Mouse (Mus musculus): ENCODE data around the gene Zmat5. TPM values are rescaled to one million over a fixed set of nuclear protein-coding genes. Genes with fewer than 3 reads are reported as not detected.

Zmat5 gene
- total and polyA plus RNA-seq, 3 experiments = 22.2 to 36.2 (median 26.3) TPM

DNA sequence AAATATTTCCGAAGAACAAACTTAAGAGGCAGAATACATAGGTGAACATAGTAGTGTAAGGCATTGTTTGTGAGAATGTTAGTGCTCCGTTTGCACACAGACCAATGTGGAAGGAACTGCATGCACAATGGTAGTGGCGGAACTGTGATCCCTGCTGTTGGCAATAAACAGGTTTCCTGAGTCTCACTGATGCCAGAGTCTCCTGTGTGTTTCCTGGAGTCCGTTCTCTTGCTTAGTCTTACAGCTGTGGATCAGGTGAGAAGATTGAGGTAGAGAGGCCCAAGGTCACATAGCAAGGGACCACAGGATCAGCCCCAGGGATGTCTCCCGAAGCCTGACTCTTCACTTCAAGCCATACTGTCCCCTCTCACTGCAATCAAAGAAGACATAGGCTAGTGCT, 19.0 kb upstream of the Zmat5 start:
- 79% methylated on average over 5 of the region's 5 CpGs for WGBS
- TF ChIP-seq POLR2A (IDR thresholded peaks at IDR 0.05; ENCODE audit: insufficient read depth, low read depth, low read length) (no peak), EP300 (IDR thresholded peaks at IDR 0.05; ENCODE audit: insufficient read depth, low read depth, low read length) (no peak), CTCF (IDR thresholded peaks at IDR 0.05) (no peak)
- intact Hi-C loops (cut with DNase I) = no loop called here

GRCm38 (mm10) chr11:4687027-4687426, 17.5 kb upstream of the Zmat5 start:
- Histone ChIP-seq H3K4me1 (ENCODE audit: control insufficient read depth, insufficient read depth, low read length) (no peaks in the 10 kb centered on the region), H3K36me3 (ENCODE audit: control insufficient read depth, insufficient read depth, low read length) (no peaks in the 10 kb centered on the region), H3K9ac (ENCODE audit: low read depth, low read length) (no peak overlapping the region), H3K79me2 (replicated peaks; ENCODE audit: control insufficient read depth, insufficient read depth, low read length) (no peaks in the 10 kb centered on the region), H3K4me3 (no peak overlapping the region), H3K27me3 (ENCODE audit: control insufficient read depth, insufficient read depth, low read length) (no peaks in the 10 kb centered on the region), H3K27ac (no peak overlapping the region)
- intact Hi-C loops (cut with DNase I) = no loop called here
- WGBS = 78% methylated on average over 3 of the region's 3 CpGs
- DNase-seq = no peak
- TF ChIP-seq EP300 (IDR thresholded peaks at IDR 0.05; ENCODE audit: insufficient read depth, low read depth, low read length) (no peak), POLR2A (IDR thresholded peaks at IDR 0.05; ENCODE audit: insufficient read depth, low read depth, low read length) (no peak), CTCF (IDR thresholded peaks at IDR 0.05) (no peak)

More for the DNA sequence above, 19.0 kb upstream of the Zmat5 start:
- Histone ChIP-seq H3K27ac (no peak overlapping the region), H3K9ac (ENCODE audit: low read depth, low read length) (no peak overlapping the region), H3K4me1 (ENCODE audit: control insufficient read depth, insufficient read depth, low read length) (no peaks in the 10 kb centered on the region), H3K27me3 (ENCODE audit: control insufficient read depth, insufficient read depth, low read length) (no peaks in the 10 kb centered on the region), H3K36me3 (ENCODE audit: control insufficient read depth, insufficient read depth, low read length) (no peaks in the 10 kb centered on the region), H3K4me3 (no peak overlapping the region), H3K79me2 (replicated peaks; ENCODE audit: control insufficient read depth, insufficient read depth, low read length) (no peaks in the 10 kb centered on the region)
- DNase-seq = no peak

GRCm38 (mm10) chr11:4687874-4688273, 16.6 kb upstream of the Zmat5 start:
- H3K4me1 ChIP-seq (ENCODE audit: control insufficient read depth, insufficient read depth, low read length) = no peaks in the 10 kb centered on the region
- no peak for DNase-seq
- H3K27me3 ChIP-seq (ENCODE audit: control insufficient read depth, insufficient read depth, low read length) = no peaks in the 10 kb centered on the region
- H3K36me3 ChIP-seq (ENCODE audit: control insufficient read depth, insufficient read depth, low read length) = no peaks in the 10 kb centered on the region
- H3K79me2 ChIP-seq (replicated peaks; ENCODE audit: control insufficient read depth, insufficient read depth, low read length) = no peaks in the 10 kb centered on the region
- intact Hi-C loops (cut with DNase I) = no loop called here
- TF ChIP-seq CTCF (IDR thresholded peaks at IDR 0.05) (no peak), EP300 (IDR thresholded peaks at IDR 0.05; ENCODE audit: insufficient read depth, low read depth, low read length) (no peak), POLR2A (IDR thresholded peaks at IDR 0.05; ENCODE audit: insufficient read depth, low read depth, low read length) (no peak)
- H3K9ac ChIP-seq (ENCODE audit: low read depth, low read length) = no peak overlapping the region
- no peak overlapping the region for H3K4me3 ChIP-seq
- WGBS = 74% methylated on average over 3 of the region's 3 CpGs
- no peak overlapping the region for H3K27ac ChIP-seq

- TF ChIP-seq CTCF (IDR thresholded peaks at IDR 0.05) (no peak), EP300 (IDR thresholded peaks at IDR 0.05; ENCODE audit: insufficient read depth, low read depth, low read length) (no peak), POLR2A (IDR thresholded peaks at IDR 0.05; ENCODE audit: insufficient read depth, low read depth, low read length) (no peak)
- H3K4me3 ChIP-seq = no peak overlapping the region
- WGBS = 61% methylated on average over 11 of the region's 11 CpGs
- no peak for DNase-seq
- no peaks in the 10 kb centered on the region for H3K27me3 ChIP-seq (ENCODE audit: control insufficient read depth, insufficient read depth, low read length)
- H3K4me1 ChIP-seq (ENCODE audit: control insufficient read depth, insufficient read depth, low read length) = no peaks in the 10 kb centered on the region
- H3K27ac ChIP-seq = no peak overlapping the region
- no peaks in the 10 kb centered on the region for H3K79me2 ChIP-seq (replicated peaks; ENCODE audit: control insufficient read depth, insufficient read depth, low read length)
- intact Hi-C loops (cut with DNase I) = no loop called here
- H3K9ac ChIP-seq (ENCODE audit: low read depth, low read length) = no peak overlapping the region
- H3K36me3 ChIP-seq (ENCODE audit: control insufficient read depth, insufficient read depth, low read length) = no peaks in the 10 kb centered on the region
These were observed 15.7 kb upstream of the Zmat5 start for GRCm38 (mm10) chr11:4688632-4689380.

DNA sequence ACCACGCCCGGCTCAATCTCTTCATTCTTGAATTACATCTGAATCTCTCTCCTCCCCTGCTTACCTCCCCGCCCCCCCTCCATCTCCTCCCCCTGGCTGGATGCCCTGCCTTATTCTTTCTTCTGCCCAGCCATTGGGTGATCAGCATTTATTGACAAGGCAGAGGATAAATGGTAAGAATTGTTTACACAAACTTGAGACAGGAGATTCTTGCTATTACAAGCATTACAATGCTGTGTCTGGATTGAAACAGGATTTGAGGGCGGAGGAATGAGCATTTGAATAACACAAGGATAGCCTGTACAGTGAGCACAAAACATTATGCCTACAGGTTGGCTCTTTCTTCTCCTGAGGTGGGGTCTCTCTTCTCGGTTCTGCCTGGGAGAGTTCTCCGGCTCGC, 14.1 kb upstream of the Zmat5 start:
- no peak for DNase-seq
- H3K36me3 ChIP-seq (ENCODE audit: control insufficient read depth, insufficient read depth, low read length) = no peaks in the 10 kb centered on the region
- H3K4me1 ChIP-seq (ENCODE audit: control insufficient read depth, insufficient read depth, low read length) = no peaks in the 10 kb centered on the region
- no peak for TF ChIP-seq CTCF (IDR thresholded peaks at IDR 0.05)
- no peak for TF ChIP-seq POLR2A (IDR thresholded peaks at IDR 0.05; ENCODE audit: insufficient read depth, low read depth, low read length)
- TF ChIP-seq EP300 (IDR thresholded peaks at IDR 0.05; ENCODE audit: insufficient read depth, low read depth, low read length) = no peak
- WGBS = 85% methylated on average over 7 of the region's 7 CpGs
- H3K4me3 ChIP-seq = no peak overlapping the region
- no peak overlapping the region for H3K27ac ChIP-seq
- H3K79me2 ChIP-seq (replicated peaks; ENCODE audit: control insufficient read depth, insufficient read depth, low read length) = no peaks in the 10 kb centered on the region
- intact Hi-C loops (cut with DNase I) = no loop called here
- H3K9ac ChIP-seq (ENCODE audit: low read depth, low read length) = no peak overlapping the region
- no peaks in the 10 kb centered on the region for H3K27me3 ChIP-seq (ENCODE audit: control insufficient read depth, insufficient read depth, low read length)

DNA sequence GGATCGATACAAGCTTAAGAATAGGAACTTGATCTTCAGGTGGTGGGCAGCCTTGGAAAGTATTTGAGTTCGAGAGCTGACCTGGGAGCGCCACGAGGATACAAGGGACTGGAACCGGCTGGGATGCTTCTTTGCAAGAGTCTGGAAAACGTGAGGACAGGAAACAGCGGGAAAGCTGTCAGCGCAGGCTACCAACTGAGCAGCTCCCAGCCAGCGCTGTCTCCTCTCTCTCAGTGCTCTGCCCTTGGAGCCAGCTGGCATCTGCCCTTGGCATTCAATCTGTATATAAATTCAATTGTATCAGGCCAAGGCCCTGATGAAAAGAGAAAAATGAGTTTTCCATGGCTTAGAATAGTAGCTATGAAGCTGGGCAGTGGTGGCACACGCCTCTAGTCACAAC, 13.3 kb upstream of the Zmat5 start:
- H3K27me3 ChIP-seq (ENCODE audit: control insufficient read depth, insufficient read depth, low read length) = no peaks in the 10 kb centered on the region
- WGBS = 30% methylated on average over 10 of the region's 10 CpGs
- DNase-seq = no peak
- H3K36me3 ChIP-seq (ENCODE audit: control insufficient read depth, insufficient read depth, low read length) = no peaks in the 10 kb centered on the region
- H3K4me3 ChIP-seq = no peak overlapping the region
- no peak overlapping the region for H3K27ac ChIP-seq
- H3K9ac ChIP-seq (ENCODE audit: low read depth, low read length) = no peak overlapping the region
- no peak for TF ChIP-seq EP300 (IDR thresholded peaks at IDR 0.05; ENCODE audit: insufficient read depth, low read depth, low read length)
- TF ChIP-seq CTCF (IDR thresholded peaks at IDR 0.05) = no peak
- no peak for TF ChIP-seq POLR2A (IDR thresholded peaks at IDR 0.05; ENCODE audit: insufficient read depth, low read depth, low read length)
- no peaks in the 10 kb centered on the region for H3K79me2 ChIP-seq (replicated peaks; ENCODE audit: control insufficient read depth, insufficient read depth, low read length)
- H3K4me1 ChIP-seq (ENCODE audit: control insufficient read depth, insufficient read depth, low read length) = no peaks in the 10 kb centered on the region
- intact Hi-C loops (cut with DNase I) = no loop called here
